Mouse (Mus musculus): ENCODE results near the gene Spryd4. TPM values are rescaled to one million over a fixed set of nuclear protein-coding genes. Genes with fewer than 3 reads are reported as not detected.
A peak's percentile ranks its signal among the peaks of the same experiment; 100 is the strongest.
"Not testable (repeated sequence)": the region's sequence is repeated elsewhere in the genome, so short reads cannot be mapped to it uniquely, and the experiment has no call there.

Gene Spryd4
- polyA plus RNA-seq, 1 experiment: 9.4 TPM

GRCm38 (mm10) chr10:128194551-128195461 lies 16.8 kb downstream of the Spryd4 start:
- no peak overlapping the region for H3K27ac ChIP-seq (ENCODE audit: insufficient read depth, low read depth, low read length)
- 0 out of 2 replicates have a peak, but pooled peaks cover 6% of the 10 kb centered on the region for H3K4me1 ChIP-seq (ENCODE audit: control insufficient read depth, insufficient read depth, insufficient read length, low read length)
- 2% methylated on average over 76 of the region's 79 CpGs for WGBS
- 0 out of 2 replicates have a peak, but pooled peaks cover 7% of the 10 kb centered on the region for H3K27me3 ChIP-seq (ENCODE audit: control insufficient read depth, insufficient read depth, low read length)
- TF ChIP-seq POLR2A (IDR thresholded peaks at IDR 0.05; ENCODE audit: low read depth, low read length) (no peak), CTCF (IDR thresholded peaks at IDR 0.05; ENCODE audit: extremely low read depth, insufficient read length, insufficient replicate concordance, low read depth, low read length) (no peak)
- H3K4me3 ChIP-seq (ENCODE audit: low read depth, low read length): peak overlapping the region; percentile 68
- H3K36me3 ChIP-seq (ENCODE audit: control insufficient read depth, insufficient read depth, low read length): no peaks in the 10 kb centered on the region

- H3K27ac ChIP-seq (ENCODE audit: insufficient read depth, low read depth, low read length): 0 out of 2 replicates have a peak within 1 kb of the TSS, but pooled peaks have one; percentile 18
- 0 out of 2 replicates have a peak, but pooled peaks cover 6% of the 10 kb centered on the region for H3K4me1 ChIP-seq (ENCODE audit: control insufficient read depth, insufficient read depth, insufficient read length, low read length)
- TF ChIP-seq CTCF (IDR thresholded peaks at IDR 0.05; ENCODE audit: extremely low read depth, insufficient read length, insufficient replicate concordance, low read depth, low read length) (no peak), POLR2A (IDR thresholded peaks at IDR 0.05; ENCODE audit: low read depth, low read length) (peak; percentile 26; the same call in 1 of the 2 replicates)
- H3K27me3 ChIP-seq (ENCODE audit: control insufficient read depth, insufficient read depth, low read length): 0 out of 2 replicates have a peak, but pooled peaks cover 7% of the 10 kb centered on the region
- peak within 1 kb of the TSS; percentile 68 for H3K4me3 ChIP-seq (ENCODE audit: low read depth, low read length)
- no peaks in the 10 kb centered on the region for H3K36me3 ChIP-seq (ENCODE audit: control insufficient read depth, insufficient read depth, low read length)
- under 1% methylated on average over 46 of the region's 46 CpGs for WGBS
Observed at GRCm38 (mm10) chr10:128194024-128194550, 17.5 kb downstream of the Spryd4 start, which contains the start of gene Gls2. Gene Gls2 (plus strand): TSS chr10:128194457.

DNA sequence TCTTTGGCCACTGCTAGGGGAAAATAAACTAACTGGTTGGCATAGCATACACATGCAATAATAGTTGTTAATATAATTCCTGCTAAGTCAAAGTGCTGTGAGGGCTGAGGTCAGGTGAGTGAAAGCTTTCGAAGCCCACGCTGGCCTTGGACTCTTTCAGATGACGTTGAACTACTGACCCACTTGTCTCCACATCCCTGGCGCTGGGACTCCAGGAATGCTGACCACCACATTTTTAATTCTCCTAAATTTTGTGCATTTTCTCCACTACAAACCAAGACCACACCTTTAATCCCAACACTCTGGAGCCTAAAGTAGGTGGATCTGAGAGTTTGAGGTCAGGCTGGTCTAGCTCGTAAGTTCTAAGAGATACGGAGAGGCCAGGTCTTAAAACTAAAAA lies 18.5 kb downstream of the Spryd4 start:
- Histone ChIP-seq H3K27ac (ENCODE audit: insufficient read depth, low read depth, low read length) (no peak overlapping the region), H3K36me3 (ENCODE audit: control insufficient read depth, insufficient read depth, low read length) (no peaks in the 10 kb centered on the region), H3K4me1 (ENCODE audit: control insufficient read depth, insufficient read depth, insufficient read length, low read length) (0 out of 2 replicates have a peak, but pooled peaks cover 6% of the 10 kb centered on the region), H3K4me3 (ENCODE audit: low read depth, low read length) (no peak overlapping the region), H3K27me3 (ENCODE audit: control insufficient read depth, insufficient read depth, low read length) (0 out of 2 replicates have a peak, but pooled peaks cover 7% of the 10 kb centered on the region)
- WGBS: 93% methylated on average over 6 of the region's 6 CpGs
- TF ChIP-seq POLR2A (IDR thresholded peaks at IDR 0.05; ENCODE audit: low read depth, low read length) (no peak), CTCF (IDR thresholded peaks at IDR 0.05; ENCODE audit: extremely low read depth, insufficient read length, insufficient replicate concordance, low read depth, low read length) (no peak)

GRCm38 (mm10) chr10:128192030-128192766 lies 19.4 kb downstream of the Spryd4 start:
- WGBS: 82% methylated on average over 3 of the region's 3 CpGs
- H3K4me3 ChIP-seq (ENCODE audit: low read depth, low read length); H3K27ac ChIP-seq (ENCODE audit: insufficient read depth, low read depth, low read length); H3K4me1 ChIP-seq (ENCODE audit: control insufficient read depth, insufficient read depth, insufficient read length, low read length); H3K27me3 ChIP-seq (ENCODE audit: control insufficient read depth, insufficient read depth, low read length); H3K36me3 ChIP-seq (ENCODE audit: control insufficient read depth, insufficient read depth, low read length): not testable (repeated sequence)

DNA sequence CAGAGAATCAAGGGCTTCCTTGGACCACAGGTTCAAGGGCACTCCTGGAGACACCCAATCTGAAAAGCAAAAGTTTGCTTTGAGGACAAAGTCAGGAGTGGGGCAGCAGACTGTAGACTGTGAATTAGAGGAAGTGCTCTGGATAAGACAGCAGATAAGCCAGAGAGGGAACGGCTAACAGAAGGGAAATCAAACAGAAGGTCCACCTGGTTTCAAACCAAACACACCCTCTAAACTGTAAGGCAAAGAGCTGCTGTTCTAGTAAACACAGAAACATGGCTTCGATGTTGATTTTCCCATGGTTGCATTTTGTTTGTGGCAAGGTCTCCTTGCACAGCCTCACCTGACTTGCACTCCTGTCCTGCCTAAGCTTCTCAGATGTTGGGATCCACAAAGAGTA lies 20.1 kb downstream of the Spryd4 start:
- Histone ChIP-seq H3K27me3 (ENCODE audit: control insufficient read depth, insufficient read depth, low read length) (0 out of 2 replicates have a peak, but pooled peaks cover 7% of the 10 kb centered on the region), H3K4me1 (ENCODE audit: control insufficient read depth, insufficient read depth, insufficient read length, low read length) (0 out of 2 replicates have a peak, but pooled peaks cover 6% of the 10 kb centered on the region), H3K27ac (ENCODE audit: insufficient read depth, low read depth, low read length) (peak overlapping the region; percentile 59; the same call in 1 of the 2 replicates), H3K36me3 (ENCODE audit: control insufficient read depth, insufficient read depth, low read length) (no peaks in the 10 kb centered on the region), H3K4me3 (ENCODE audit: low read depth, low read length) (no peak overlapping the region)
- TF ChIP-seq POLR2A (IDR thresholded peaks at IDR 0.05; ENCODE audit: low read depth, low read length) (no peak), CTCF (IDR thresholded peaks at IDR 0.05; ENCODE audit: extremely low read depth, insufficient read length, insufficient replicate concordance, low read depth, low read length) (no peak)
- WGBS: 21% methylated on average over 2 of the region's 2 CpGs

GRCm38 (mm10) chr10:128188242-128188877 lies 23.2 kb downstream of the Spryd4 start:
- no peak for TF ChIP-seq POLR2A (IDR thresholded peaks at IDR 0.05; ENCODE audit: low read depth, low read length)
- TF ChIP-seq CTCF (IDR thresholded peaks at IDR 0.05; ENCODE audit: extremely low read depth, insufficient read length, insufficient replicate concordance, low read depth, low read length): no peak
- H3K27me3 ChIP-seq (ENCODE audit: control insufficient read depth, insufficient read depth, low read length): no peaks in the 10 kb centered on the region
- no peak overlapping the region for H3K4me3 ChIP-seq (ENCODE audit: low read depth, low read length)
- no peaks in the 10 kb centered on the region for H3K36me3 ChIP-seq (ENCODE audit: control insufficient read depth, insufficient read depth, low read length)
- H3K4me1 ChIP-seq (ENCODE audit: control insufficient read depth, insufficient read depth, insufficient read length, low read length): 0 out of 2 replicates have a peak, but pooled peaks cover 2% of the 10 kb centered on the region
- 53% methylated on average over 2 of the region's 2 CpGs for WGBS
- H3K27ac ChIP-seq (ENCODE audit: insufficient read depth, low read depth, low read length): no peak overlapping the region
